Mouse (Mus musculus): Measurements from ENCODE around the gene Rap2c.

- TF ChIP-seq CTCF (IDR thresholded peaks at IDR 0.05; ENCODE audit: low read depth): no peak
- no peak for TF ChIP-seq EP300 (optimal IDR thresholded peaks at IDR 0.05)
Observed at GRCm38 (mm10) chrX:50991324-50991723, 26.5 kb downstream of the Rap2c start.
